Mouse (Mus musculus) liver, embryonic 15.5 days (tissue): Measurements from ENCODE around the gene Brca2. TPM values are rescaled to one million over a fixed set of nuclear protein-coding genes. Genes with fewer than 3 reads are reported as not detected.

Experiments used
- ATAC-seq: fragments of 200-750 bp; cut with Nextera tagmentation; 2 replicates; pipeline ENCODE4 v1.8.0; 2017; ENCODE audit warnings: moderate number of reproducible peaks, mild to moderate bottlenecking, moderate library complexity; ENCODE audit not compliant: insufficient read depth
- H3K27ac ChIP-seq: fragments of 300-500 bp; sonication (generic); replicated peaks from 2 replicates; pipeline ENCODE4 v1.5.1; 2015; ENCODE audit warnings: mild to moderate bottlenecking, inconsistent platforms
- H3K27me3 ChIP-seq: fragments of 300-500 bp; sonication (generic); 2 replicates; pipeline ENCODE4 v1.6.1; 2015; ENCODE audit warnings: mild to moderate bottlenecking, inconsistent platforms
- H3K36me3 ChIP-seq: fragments of 300-500 bp; sonication (generic); replicated peaks from 2 replicates; pipeline ENCODE4 v1.6.1; 2015; ENCODE audit warnings: moderate library complexity, mild to moderate bottlenecking, inconsistent platforms
- H3K4me1 ChIP-seq: fragments of 300-500 bp; sonication (generic); replicated peaks from 2 replicates; pipeline ENCODE4 v1.6.1; 2015; ENCODE audit warnings: inconsistent platforms
- H3K4me2 ChIP-seq: fragments of 300-500 bp; sonication (generic); 2 replicates; pipeline ENCODE4 v1.6.1; 2015; ENCODE audit warnings: moderate library complexity, mild to moderate bottlenecking, inconsistent platforms
- H3K4me3 ChIP-seq: fragments of 300-500 bp; sonication (generic); replicated peaks from 2 replicates; pipeline ENCODE4 v1.5.1; 2015; ENCODE audit warnings: mild to moderate bottlenecking, inconsistent platforms
- H3K9ac ChIP-seq: fragments of 300-500 bp; sonication (generic); 2 replicates; pipeline ENCODE4 v1.6.1; 2015; ENCODE audit warnings: moderate library complexity, mild to moderate bottlenecking, inconsistent platforms
- H3K9me3 ChIP-seq: fragments of 300-500 bp; sonication (generic); replicated peaks from 2 replicates; pipeline ENCODE4 v1.6.1; 2016; ENCODE audit warnings: inconsistent platforms
- WGBS: fragments of 180-500 bp; shearing (Covaris S2); methylation state at CpG from one replicate; pipeline ENCODE4 v1.1.7; 2015; ENCODE audit warnings: mixed read lengths; ENCODE audit not compliant: insufficient replicate concordance; 5-methylcytosine and 5-hydroxymethylcytosine counted together
- polyA plus RNA-seq: library from polyadenylated mRNA; unstranded; fragments of >200 nt; fragmentation: Nextera tagmentation; extraction: Ambion mirVana; gene quantifications from 2 replicates; pipeline ENCODE4 v1.2.1, GENCODE M21; 2015

Gene Brca2
- polyA plus RNA-seq, 1 experiment from 2014 or later, result 18.9 TPM

- 58% methylated on average over 3 of the region's 3 CpGs for WGBS
- ATAC-seq, result no peak
- H3K9ac ChIP-seq, result no peak overlapping the region
- no peaks in the 10 kb centered on the region for H3K4me1 ChIP-seq
- H3K36me3 ChIP-seq, result peaks cover 91% of the 10 kb centered on the region
- H3K9me3 ChIP-seq, result no peaks in the 10 kb centered on the region
- no peak overlapping the region for H3K27ac ChIP-seq
- no peak overlapping the region for H3K4me2 ChIP-seq
- no peaks in the 10 kb centered on the region for H3K27me3 ChIP-seq
- H3K4me3 ChIP-seq, result no peak overlapping the region
Measured at GRCm38 (mm10) chr5:150566226-150566625, 43.8 kb downstream of the Brca2 start.

DNA sequence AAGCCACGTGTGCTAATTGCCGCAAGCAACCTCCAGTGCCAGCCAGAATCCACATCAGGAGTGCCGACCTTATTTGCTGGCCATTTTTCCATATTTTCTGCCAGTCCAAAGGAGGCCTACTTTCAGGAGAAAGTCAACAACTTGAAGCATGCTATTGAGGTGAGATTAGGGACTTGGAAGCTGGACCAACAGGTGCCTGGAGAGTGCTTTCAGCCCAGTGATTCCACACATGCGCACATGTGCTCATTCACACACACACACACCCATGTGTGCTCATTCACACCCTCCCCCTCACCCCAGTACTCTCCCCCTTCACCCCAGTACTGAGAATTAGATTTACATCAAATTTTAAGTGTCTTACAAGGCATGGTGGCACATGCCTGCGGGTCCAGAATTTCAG, 44.5 kb downstream of the Brca2 start:
- no peak overlapping the region for H3K27ac ChIP-seq
- no peaks in the 10 kb centered on the region for H3K27me3 ChIP-seq
- no peak overlapping the region for H3K9ac ChIP-seq
- H3K36me3 ChIP-seq, result peaks cover 87% of the 10 kb centered on the region
- H3K4me2 ChIP-seq, result no peak overlapping the region
- 84% methylated on average over 5 of the region's 5 CpGs for WGBS
- no peaks in the 10 kb centered on the region for H3K9me3 ChIP-seq
- H3K4me1 ChIP-seq, result no peaks in the 10 kb centered on the region
- ATAC-seq, result no peak
- no peak overlapping the region for H3K4me3 ChIP-seq

- peaks cover 75% of the 10 kb centered on the region for H3K36me3 ChIP-seq
- no peaks in the 10 kb centered on the region for H3K4me1 ChIP-seq
- ATAC-seq, result no peak
- WGBS, result 87% methylated on average over 11 of the region's 11 CpGs
- no peak overlapping the region for H3K4me2 ChIP-seq
- no peaks in the 10 kb centered on the region for H3K27me3 ChIP-seq
- no peaks in the 10 kb centered on the region for H3K9me3 ChIP-seq
- no peak overlapping the region for H3K9ac ChIP-seq
- H3K4me3 ChIP-seq, result no peak overlapping the region
- H3K27ac ChIP-seq, result no peak overlapping the region
Measured at GRCm38 (mm10) chr5:150570496-150571219, 48.2 kb downstream of the Brca2 start.

- peaks cover 30% of the 10 kb centered on the region for H3K4me1 ChIP-seq
- ATAC-seq, result no peak
- no peak overlapping the region for H3K27ac ChIP-seq
- no peaks in the 10 kb centered on the region for H3K27me3 ChIP-seq
- no peak overlapping the region for H3K4me3 ChIP-seq
- no peaks in the 10 kb centered on the region; the same call in 1 of the 2 replicates for H3K9me3 ChIP-seq
- H3K36me3 ChIP-seq, result peaks cover 40% of the 10 kb centered on the region
- no peak overlapping the region for H3K9ac ChIP-seq
- no peak overlapping the region for H3K4me2 ChIP-seq
- 75% methylated on average over 3 of the region's 3 CpGs for WGBS
Measured at GRCm38 (mm10) chr5:150574403-150574802, 52.0 kb downstream of the Brca2 start.

GRCm38 (mm10) chr5:150574885-150575284, 52.5 kb downstream of the Brca2 start:
- Histone ChIP-seq H3K9ac (no peak overlapping the region), H3K9me3 (no peaks in the 10 kb centered on the region; the same call in 1 of the 2 replicates), H3K4me3 (no peak overlapping the region), H3K27ac (no peak overlapping the region), H3K27me3 (no peaks in the 10 kb centered on the region), H3K4me2 (no peak overlapping the region), H3K36me3 (peaks cover 35% of the 10 kb centered on the region), H3K4me1 (peaks cover 35% of the 10 kb centered on the region)
- ATAC-seq, result no peak
- WGBS, result 76% methylated on average over 5 of the region's 5 CpGs

- no peaks in the 10 kb centered on the region for H3K27me3 ChIP-seq
- H3K36me3 ChIP-seq, result peaks cover 20% of the 10 kb centered on the region
- H3K4me3 ChIP-seq, result no peak overlapping the region
- H3K4me2 ChIP-seq, result no peak overlapping the region
- peaks cover 49% of the 10 kb centered on the region for H3K4me1 ChIP-seq
- H3K9ac ChIP-seq, result no peak overlapping the region
- no peak for ATAC-seq
- 81% methylated on average over 11 of the region's 11 CpGs for WGBS
- no peaks in the 10 kb centered on the region; the same call in 1 of the 2 replicates for H3K9me3 ChIP-seq
- peak overlapping the region; percentile 87; the same call in 1 of the 2 replicates for H3K27ac ChIP-seq
Measured at GRCm38 (mm10) chr5:150576832-150577231, 54.4 kb downstream of the Brca2 start.

DNA sequence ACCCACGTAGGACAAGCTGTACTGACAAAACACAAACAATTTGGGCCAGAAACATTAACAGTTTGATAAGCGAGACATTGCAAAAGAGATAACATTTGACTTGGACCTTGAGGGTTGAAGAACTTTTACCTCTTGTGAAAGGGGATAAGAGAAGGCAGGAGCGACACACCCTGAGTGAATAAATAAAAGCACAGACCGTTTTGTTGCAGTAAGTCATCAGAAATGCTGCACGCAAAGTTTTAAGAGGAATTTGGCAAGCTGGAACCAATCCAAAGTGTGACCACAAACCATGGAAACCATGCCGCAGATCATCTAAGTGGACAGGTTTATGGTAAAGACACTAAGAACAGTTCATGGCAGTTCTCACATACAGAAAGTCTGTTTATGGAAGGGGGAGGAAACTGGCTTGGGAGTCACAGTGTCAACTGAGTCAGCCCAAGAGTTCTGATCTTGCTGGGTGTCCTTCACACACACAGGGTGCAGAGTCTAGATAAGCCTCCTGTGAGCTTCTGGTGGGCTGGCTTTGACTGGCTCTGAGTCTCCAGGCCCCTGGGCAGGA, 56.3 kb downstream of the Brca2 start:
- no peaks in the 10 kb centered on the region for H3K27me3 ChIP-seq
- peak overlapping the region; percentile 87 for H3K27ac ChIP-seq
- peak overlapping the region; percentile 36; the same call in 1 of the 2 replicates for H3K9ac ChIP-seq
- H3K4me2 ChIP-seq, result peak overlapping the region; percentile 53
- 12% methylated on average over 6 of the region's 6 CpGs for WGBS
- no peaks in the 10 kb centered on the region; the same call in 1 of the 2 replicates for H3K9me3 ChIP-seq
- H3K36me3 ChIP-seq, result peaks cover 3% of the 10 kb centered on the region; the same call in 1 of the 2 replicates
- H3K4me3 ChIP-seq, result no peak overlapping the region
- H3K4me1 ChIP-seq, result peaks cover 57% of the 10 kb centered on the region
- peak; percentile 94 for ATAC-seq

DNA sequence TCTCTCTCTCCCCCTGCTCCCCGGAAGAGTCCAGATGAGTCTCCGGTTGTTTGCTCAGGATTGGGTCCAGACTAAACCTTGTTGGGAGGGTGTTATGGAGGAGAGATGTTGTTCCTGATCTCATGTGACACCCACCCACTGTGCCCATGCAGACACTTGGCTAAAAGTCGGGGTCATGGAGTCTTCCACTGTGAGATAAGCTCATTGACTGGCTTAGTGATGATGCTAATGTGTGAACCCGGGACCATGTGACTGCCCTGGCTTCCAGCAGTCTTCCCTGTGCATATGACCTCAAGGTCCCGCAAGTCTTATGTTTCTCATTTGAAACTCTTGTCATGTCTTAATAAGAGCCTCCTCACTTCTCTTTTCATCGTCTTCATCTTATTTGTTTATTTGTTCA, 58.8 kb downstream of the Brca2 start:
- no peak for ATAC-seq
- Histone ChIP-seq H3K4me2 (no peak overlapping the region), H3K9ac (no peak overlapping the region), H3K27ac (peak overlapping the region; percentile 10; the same call in 1 of the 2 replicates), H3K27me3 (no peaks in the 10 kb centered on the region), H3K9me3 (no peaks in the 10 kb centered on the region; the same call in 1 of the 2 replicates), H3K36me3 (no peaks in the 10 kb centered on the region; the same call in 1 of the 2 replicates), H3K4me3 (no peak overlapping the region), H3K4me1 (peaks cover 76% of the 10 kb centered on the region)
- WGBS, result 65% methylated on average over 6 of the region's 6 CpGs

DNA sequence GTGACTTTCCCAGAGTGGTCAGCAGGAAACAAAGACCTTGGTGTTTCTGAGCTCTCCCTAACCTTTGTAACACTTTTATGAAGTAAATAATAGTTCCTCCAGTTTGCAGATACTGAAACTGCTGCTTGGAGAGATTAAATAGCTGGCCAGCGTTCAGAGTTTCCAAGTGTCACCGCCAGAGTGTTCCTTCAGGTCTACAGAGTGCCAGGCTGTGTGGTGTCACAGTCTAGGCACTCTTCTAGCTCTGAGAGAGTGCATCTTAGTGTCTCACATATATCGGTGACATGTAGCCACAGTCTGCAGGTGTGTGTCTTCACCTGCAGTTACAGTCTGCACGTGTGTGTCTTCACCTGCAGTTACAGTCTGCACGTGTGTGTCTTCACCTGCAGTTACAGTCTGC, 60.8 kb downstream of the Brca2 start:
- Histone ChIP-seq H3K27me3 (no peaks in the 10 kb centered on the region), H3K4me3 (no peak overlapping the region), H3K4me1 (peaks cover 64% of the 10 kb centered on the region), H3K9ac (no peak overlapping the region), H3K9me3 (no peaks in the 10 kb centered on the region), H3K27ac (no peak overlapping the region), H3K36me3 (no peaks in the 10 kb centered on the region), H3K4me2 (no peak overlapping the region)
- 71% methylated on average over 5 of the region's 5 CpGs for WGBS
- ATAC-seq, result no peak

DNA sequence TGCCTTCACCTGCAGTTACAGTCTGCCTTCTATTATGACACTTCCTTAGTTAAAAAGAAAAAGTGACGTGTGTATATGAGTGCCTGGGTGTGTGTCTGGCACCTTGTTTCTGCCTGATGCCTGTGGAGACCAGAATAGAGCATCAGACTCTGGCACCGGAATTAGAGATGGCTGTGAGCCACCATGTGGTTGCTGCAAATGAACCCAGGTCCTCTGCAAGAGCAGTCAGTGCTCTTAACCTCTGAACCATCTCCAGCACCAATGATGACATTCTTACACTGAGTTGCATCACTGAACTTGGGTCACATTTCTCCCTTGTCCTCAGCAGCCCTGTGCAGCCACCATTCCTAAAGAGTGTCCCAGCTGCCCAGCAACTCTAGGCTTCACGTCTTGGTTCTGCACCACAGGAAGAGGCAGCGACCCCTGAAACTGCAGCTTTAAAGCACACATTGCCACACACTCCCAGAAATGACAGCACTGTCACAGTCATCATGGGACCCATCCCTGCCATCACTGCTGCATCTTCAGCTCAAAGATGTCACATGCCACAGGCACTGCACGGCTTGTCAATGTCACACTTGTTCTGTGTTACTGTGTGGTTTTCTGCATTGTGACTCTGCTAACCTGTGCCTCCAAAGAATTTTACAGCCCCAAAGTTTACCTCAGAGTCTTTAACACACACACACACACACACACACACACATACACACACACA, 61.3 kb downstream of the Brca2 start:
- 52% methylated on average over 5 of the region's 5 CpGs for WGBS
- ATAC-seq, result peak; percentile 17; the same call in 1 of the 2 replicates
- H3K4me3 ChIP-seq, result no peak overlapping the region
- H3K9me3 ChIP-seq, result no peaks in the 10 kb centered on the region
- peak overlapping the region; percentile 25; the same call in 1 of the 2 replicates for H3K27ac ChIP-seq
- H3K4me2 ChIP-seq, result no peak overlapping the region
- no peaks in the 10 kb centered on the region for H3K36me3 ChIP-seq
- no peak overlapping the region for H3K9ac ChIP-seq
- no peaks in the 10 kb centered on the region for H3K27me3 ChIP-seq
- H3K4me1 ChIP-seq, result peaks cover 59% of the 10 kb centered on the region

DNA sequence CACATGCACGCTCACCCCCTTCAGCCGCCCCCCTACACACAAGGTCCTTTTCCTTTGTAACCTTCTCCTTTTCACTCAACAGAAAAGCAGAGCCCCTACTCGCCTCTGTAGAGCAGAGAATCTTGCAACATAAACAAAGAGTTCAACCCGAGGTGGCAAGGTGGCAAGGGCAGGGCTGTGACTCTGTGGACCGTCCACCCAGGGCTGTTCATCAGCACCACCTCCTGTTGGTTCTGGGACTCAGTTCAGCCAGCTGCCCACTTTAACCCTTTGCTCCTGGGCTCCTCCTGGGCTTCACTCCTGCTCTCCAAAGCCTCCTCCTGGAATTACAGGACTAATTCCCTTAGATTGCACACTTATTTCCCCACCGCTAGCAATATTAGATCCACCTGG, 61.9 kb downstream of the Brca2 start:
- Histone ChIP-seq H3K4me1 (peaks cover 59% of the 10 kb centered on the region), H3K4me2 (no peak overlapping the region), H3K4me3 (no peak overlapping the region), H3K27me3 (no peaks in the 10 kb centered on the region), H3K9me3 (no peaks in the 10 kb centered on the region), H3K27ac (peak overlapping the region; percentile 25; the same call in 1 of the 2 replicates), H3K36me3 (no peaks in the 10 kb centered on the region), H3K9ac (no peak overlapping the region)
- 54% methylated on average over 6 of the region's 6 CpGs for WGBS
- ATAC-seq, result no peak
